Mouse (Mus musculus): ENCODE measurements around the gene Plekhf1. TPM values are rescaled to one million over a fixed set of nuclear protein-coding genes. Genes with fewer than 3 reads are reported as not detected.

Gene Plekhf1
- total RNA-seq, 2 experiments from 2014 or later = 9.7 to 11.0 TPM

DNA sequence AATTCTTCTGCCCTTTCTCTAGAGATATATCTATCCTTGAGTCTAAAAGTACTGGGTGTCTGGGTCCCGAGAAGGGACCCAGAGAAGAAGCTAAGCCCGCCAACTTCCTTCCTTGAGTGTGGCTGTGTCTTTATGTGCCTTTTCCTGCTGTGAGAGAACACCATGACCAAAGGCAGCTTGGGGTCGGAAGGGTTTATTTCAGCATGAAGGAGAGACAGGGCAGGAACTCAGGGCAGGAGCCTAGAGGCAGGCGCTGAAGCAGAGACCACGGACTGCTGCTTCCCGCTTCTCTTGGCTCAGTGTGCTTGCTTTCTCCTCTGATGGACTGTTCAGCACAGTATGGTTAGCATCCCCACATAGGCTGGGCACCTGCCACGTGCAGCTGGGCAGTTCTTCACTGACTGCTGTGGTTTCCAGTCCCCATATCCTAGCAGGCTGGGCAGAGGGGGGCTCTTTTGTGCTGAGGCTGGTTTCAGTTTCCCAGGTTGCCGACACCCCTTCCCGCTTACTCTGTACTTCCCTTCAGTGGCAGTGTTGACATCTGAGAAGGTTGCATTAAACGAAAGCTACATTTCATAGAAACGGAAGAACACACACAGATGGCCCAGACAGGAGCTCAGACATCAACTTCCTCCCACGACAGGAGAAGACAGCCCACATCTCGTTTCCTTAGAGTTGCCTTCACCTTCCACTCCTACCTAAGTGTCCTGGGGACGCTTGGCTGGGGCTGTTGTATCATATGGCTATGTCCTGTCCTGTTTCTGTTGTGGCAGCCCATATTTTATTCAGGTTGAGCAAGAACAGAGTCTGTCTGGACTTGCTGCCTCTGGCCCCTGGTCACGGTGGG, 38.5 kb downstream of the Plekhf1 start:
- intact Hi-C loops (cut with DNase I) = no loop called here
- DNase-seq = no peak

DNA sequence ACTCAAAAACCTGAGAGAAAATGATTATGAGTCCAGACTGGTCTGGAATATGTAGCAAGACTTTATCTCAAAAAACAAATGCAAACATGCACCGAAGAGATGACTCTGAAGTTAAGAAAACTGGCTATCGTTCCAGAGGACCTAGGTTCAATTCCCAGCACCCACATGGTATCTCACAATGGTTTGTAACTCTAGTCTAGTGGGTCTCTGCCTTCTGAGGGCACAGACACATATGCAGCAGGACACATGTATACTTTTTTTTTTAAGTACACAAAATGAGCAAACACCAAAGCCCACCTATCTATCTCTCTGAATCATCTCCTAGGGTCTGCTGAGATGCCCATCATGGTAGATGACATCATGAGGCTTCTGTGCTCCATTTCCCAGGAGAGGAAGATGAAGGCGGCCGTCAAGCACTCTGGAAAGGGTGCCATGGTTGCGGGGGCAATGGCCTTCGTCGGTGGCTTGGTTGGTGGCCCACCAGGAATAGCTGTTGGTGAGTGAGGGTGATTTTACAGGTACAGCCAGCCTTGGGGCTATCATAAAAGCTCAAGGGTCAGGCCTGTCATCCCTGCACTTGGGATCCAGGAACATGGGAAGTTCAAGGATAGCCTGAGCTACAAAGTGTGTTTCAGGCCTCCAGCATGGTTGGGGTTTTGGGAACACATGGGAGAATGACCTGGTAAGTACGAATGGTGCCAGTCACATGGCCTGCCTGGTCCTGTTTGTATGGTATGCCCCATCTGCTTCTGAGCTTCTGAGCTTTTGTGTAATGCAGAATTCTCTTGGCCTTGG, 39.3 kb downstream of the Plekhf1 start:
- intact Hi-C loops (cut with DNase I) = no loop called here
- no peak for DNase-seq

DNA sequence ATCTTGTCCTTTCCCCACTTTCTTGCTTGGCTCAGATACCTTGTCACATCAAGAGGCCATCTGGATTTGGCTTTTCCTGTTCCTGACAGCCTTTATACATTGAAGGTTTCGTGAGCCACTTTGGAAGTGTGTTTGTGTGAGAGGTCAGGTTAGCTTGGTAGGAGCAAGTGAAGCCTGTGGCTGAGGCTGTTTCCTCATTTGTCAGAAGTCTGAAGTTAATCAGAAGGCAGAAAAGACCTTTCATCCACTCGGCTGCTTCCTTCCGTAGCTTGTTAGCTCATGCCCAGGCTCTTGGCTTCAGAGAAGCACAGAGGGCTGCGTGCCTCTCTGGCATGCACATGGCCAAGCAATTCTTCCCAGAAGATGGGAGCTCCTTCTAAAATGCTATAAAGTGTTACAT, 40.0 kb downstream of the Plekhf1 start:
- intact Hi-C loops (cut with DNase I) = no loop called here
- no peak for DNase-seq

DNA sequence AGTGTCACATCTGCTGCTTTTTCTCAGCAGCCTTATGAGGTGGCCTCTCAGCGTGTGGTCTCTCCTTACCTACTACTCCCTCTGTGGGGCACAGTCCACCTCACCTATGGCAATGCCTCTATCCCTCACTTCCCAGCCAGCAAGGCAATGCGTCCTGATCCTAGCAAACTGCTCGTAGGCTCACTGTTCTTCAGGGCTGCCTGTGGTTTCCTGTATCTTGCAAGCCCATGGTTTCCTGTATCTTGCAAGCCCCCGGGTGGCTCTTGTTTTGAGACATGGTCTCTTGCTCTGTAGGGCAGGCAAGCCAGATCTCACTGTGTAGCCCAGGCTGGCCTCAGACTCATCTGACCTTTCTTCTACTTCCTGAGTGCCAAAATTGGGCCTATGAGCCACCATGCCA, 41.0 kb downstream of the Plekhf1 start:
- no peak for DNase-seq
- intact Hi-C loops (cut with DNase I) = no loop called here

DNA sequence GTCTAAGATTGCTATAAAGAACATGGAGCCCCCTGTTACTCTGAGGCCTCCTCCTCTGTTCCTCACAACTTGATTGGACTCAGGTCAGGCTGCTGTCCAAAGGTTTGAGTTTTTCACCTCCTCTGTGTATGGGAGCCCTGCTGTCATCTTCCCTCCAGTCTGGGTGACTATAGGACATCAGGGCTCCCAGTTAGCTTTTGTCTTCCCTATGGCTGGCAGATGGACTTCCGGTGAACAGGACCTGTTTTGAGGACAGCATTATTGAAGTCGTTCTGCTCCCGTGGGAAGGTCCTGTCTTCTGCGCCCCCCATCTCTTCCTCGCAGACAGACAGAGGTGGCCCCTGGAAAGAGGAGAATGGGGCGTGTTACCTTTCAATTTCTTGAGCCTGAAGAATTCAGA, 43.0 kb downstream of the Plekhf1 start:
- intact Hi-C loops (cut with DNase I) = no loop called here
- DNase-seq = no peak

DNA sequence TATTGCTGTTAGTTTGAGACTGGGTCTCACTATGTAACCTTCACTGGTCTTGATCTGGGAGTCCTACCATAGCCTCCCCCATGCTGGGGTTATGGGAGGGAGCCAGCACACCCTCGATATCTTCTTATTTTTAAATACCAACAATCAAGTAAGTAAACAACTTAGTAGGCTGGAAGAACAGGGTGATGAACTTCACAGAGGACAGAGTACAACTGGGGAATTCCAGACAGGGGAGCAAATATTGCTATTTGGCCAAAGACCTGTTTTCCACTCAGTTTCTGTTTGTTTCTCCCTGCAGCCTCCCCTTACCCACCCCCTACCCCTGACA, 43.4 kb downstream of the Plekhf1 start:
- DNase-seq = no peak
- intact Hi-C loops (cut with DNase I) = no loop called here

DNA sequence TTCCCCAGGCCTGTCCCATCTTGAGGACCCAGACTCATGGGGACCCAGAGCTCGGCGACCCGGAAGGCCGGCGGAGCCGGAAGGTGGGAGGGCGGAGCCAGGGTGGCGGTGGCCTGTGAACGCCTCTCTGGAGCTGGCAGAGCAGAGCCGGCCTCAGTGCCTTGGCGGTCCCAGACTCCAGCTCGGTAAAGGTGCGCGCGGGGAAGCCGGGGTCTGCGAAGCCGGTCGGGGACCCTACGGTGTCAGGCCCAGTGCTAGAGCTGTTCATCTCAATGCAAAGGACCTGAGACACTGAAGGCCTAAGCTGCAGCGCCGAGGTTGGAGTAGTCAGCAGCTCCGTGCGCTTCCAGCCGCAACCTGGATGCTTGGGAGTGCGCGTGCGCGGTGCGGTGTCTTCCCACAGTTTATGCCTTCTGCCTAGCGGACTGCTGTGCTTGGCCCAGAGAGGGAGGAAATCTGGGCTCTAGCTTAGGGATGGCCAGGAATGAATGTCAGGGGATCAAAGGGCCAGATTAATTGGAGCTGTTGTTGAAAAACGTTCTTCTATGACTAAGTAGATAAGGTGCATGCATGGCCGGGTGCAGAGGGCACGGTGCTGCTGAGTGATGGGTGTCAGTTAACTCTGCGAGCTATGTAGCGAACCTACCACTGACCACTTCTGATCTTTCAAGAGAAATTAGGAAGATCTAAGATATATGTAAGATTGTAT, 44.0 kb downstream of the Plekhf1 start:
- peak; percentile 87 to 90 for DNase-seq
- intact Hi-C loops (cut with DNase I) = loop anchor here (1.0 kb wide), 1 partner anchor 16 kb away; no protein-coding TSS in a partner anchor

DNA sequence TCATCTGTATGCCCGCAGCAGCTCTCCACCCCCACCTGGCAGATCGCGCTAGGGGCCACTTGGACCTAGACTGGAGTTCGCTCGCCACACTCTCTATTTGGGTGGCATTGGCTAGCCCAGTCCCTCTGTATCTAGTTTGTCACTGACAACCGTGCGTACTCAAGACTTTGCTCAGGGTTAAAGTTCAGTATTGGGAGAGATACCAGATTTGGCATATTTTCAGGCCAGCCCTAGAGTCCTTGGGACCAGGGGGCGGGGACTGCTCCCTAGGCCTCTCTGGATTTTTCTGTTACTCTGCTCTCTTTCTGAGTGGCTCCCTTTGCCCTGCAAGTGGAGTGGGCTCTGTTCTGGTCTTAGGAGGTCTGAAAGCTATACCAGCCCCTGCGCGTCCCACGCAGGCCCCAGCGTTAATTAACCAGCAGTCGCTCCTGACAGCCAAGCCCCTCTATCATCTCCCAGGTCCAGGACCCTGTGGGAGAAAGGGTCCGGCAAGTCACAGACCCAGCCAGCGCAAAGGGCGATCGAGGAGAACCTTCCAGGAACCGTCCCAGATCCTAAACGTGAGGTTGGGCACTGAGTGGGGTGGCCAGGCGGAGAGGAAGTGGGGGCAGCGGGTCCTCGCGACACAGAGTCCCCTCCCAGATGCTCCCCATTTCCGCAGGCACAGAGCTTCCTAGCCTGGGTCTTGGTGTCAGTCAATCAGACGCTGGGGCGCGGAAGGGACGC, 44.7 kb downstream of the Plekhf1 start, which contains the start of gene 1600014C10Rik:
1600014C10Rik (plus strand) TSS at position 256 of the 726 bp plus-strand sequence.
- intact Hi-C loops (cut with DNase I) = loop anchor here (1.0 kb wide), 2 partner anchors 17 to 84 kb away; no protein-coding TSS in a partner anchor
- peak in 1 of 2 experiments; percentile 57 for DNase-seq

DNA sequence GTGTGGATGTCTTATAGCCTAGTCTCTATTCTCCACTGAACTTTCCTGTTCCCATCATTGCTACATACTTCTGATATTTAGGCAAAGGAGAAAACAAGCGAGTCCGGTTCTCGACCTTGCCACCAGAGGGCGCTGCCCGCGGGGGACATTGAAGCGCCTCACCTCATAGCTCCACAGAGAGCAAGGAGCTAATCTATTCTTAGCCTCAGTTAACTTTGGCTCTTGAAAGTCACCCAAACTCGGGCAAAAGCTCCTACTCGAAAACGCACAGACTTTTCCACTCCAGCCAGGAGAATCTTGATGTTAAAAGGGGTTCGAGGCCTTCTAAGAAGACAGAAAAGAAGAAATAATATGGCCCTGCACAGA, 45.2 kb downstream of the Plekhf1 start:
- intact Hi-C loops (cut with DNase I) = loop anchor here (1.0 kb wide), 1 partner anchor 85 kb away; no protein-coding TSS in a partner anchor

DNA sequence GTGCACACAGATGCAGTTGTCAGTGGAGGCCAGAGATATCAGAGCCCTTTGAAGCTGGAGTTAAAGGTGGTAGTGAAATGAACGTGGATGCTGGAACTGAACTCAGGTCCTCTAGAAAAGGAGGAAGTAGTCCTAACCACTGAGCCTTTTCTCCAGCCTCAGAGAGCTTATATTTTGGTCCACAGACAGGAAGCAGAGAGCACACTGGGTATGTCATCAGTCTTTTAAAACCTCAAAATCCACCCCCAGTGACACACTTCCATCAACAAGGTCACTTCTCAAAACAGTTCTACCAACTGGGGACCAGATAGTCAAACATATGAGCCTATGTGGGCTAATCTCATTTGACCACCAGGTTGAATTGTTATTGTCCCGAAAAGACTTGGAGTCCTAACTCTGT, 46.5 kb downstream of the Plekhf1 start:
- no peak for DNase-seq
- intact Hi-C loops (cut with DNase I) = no loop called here

More for the DNA sequence above, 45.2 kb downstream of the Plekhf1 start:
- peak; percentile 90 to 93 for DNase-seq

DNA sequence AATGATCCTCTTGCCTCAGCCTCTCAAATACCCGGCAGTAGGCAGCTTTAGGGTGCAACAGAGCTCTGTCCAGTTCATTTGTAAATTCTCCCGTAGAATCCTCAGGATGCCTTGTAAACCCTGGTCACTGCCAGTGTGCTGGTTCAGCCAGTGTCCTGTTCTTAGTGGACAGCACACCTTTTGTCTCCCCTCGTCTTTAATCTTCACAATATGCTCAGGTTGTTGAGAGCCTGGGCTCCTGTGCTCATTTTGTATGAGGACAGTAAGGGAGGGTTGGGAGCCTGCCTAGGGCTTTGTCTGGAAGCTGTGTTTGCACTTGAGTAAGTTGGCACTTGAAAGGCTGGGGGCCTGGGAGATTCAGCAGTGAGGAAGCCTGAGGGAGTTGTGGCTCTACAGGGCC, 47.9 kb downstream of the Plekhf1 start:
- intact Hi-C loops (cut with DNase I) = no loop called here
- no peak for DNase-seq

DNA sequence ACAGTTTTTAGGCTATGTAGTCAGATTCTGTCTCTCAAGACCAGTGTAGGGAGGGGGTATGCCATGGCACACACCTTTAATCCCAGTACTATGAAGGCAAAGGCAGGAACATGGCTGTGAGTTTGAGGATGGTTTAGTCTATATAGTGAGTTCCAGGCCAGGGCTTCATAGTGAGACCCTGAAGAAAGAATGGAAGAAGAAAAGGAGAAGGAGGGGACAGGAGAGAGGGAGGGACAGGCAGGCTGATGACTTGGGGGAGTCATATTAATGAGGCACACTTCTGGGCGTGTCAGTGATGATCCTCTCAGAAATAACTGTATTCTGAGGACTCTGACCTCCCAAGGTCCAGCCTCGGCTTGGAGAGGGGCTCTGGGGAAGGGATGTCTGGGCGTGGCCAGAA, 51.8 kb downstream of the Plekhf1 start:
- intact Hi-C loops (cut with DNase I) = no loop called here
- no peak for DNase-seq

DNA sequence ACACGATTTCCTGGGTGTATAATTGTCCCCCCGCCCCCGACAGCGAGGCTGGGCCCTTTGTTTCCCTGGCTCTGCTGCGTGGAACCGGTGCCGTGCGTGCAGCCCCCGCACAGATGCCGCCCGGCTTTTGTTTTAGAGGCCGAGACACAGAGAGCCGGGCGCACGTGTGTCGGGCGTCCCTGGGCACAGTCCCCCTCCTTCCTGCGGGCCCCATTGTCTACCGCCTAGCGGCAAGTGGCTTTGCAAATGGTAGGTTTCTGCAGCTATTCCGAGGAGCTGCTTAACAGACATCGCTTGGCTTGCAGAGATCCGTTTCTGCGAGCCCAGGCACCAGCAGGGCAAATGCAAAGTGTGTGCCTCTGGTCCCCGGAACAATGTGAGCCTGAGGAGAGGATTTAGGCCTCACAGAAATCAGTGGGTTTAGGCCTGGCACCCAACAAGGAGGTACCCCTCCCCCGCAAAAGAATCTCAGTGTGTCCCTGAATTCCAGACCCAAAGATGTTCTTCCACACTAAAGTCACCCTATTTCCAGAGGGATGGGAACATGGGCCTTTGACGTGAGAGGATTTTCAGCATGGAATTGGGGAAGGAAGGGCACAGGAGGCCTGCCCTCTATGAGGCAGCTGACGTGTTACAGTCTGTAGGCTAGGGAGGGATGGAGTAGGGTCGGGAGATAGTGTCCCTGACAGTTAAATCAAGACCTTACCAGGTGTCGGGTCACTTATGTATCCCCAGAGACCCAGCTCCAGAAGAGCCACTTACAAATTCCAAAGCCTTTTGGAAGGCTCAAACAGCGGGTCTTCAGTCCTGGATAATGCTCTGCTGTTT, 53.3 kb downstream of the Plekhf1 start:
- DNase-seq = peak in 1 of 2 experiments; percentile 37
- intact Hi-C loops (cut with DNase I) = no loop called here

DNA sequence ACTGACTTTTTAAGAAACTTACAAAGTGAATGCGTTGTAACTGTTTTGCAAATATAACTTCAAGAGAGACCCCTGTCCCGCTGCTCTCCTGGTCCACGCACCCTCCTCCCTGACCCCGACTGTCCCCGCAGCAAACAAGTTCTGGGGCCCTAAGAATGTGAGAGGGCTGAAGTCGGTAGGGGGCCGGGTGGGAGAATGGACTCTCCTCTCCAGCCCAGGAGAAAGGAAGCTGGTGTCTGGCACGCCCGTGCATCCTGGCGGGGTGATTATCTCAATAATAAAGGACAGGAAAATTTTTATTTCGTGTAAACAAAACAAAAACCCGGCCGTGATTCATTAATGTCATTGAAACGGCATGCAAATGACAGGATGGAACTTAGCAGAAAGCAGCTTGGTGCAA, 53.9 kb downstream of the Plekhf1 start:
- intact Hi-C loops (cut with DNase I) = no loop called here
- DNase-seq = no peak

DNA sequence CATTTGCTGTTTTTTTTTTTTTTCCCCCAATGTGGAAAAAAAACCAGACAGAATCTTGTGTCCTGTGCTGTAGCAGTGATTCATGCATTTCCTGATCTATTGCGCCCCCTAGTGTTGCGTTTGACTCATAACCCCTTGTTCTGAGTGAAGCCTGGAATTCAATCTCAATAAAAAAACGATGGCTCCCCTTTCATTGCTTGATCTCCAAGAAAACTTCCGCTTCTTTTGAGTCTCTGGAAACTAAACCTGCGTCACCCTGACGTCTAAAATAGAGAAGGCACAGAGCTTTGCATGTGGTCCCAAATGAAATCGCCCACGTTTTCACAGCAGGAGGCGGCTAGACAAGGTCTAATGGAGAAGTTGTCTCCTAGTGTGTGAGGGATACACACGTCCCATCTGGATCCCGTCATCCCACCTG, 60.1 kb downstream of the Plekhf1 start:
- intact Hi-C loops (cut with DNase I) = no loop called here
- peak; percentile 53 to 72 for DNase-seq

Other genes starting within 250 kb of the Plekhf1 start
- gene Uri1, start 204.5 kb downstream of the Plekhf1 start, total RNA-seq (2021) = 10 to 100 TPM; 32.0 to 36.6 TPM
- 1 to 10 TPM; 3.5 to 4.3 TPM for gene Ccne1, start 120.5 kb downstream of the Plekhf1 start, total RNA-seq (2021)
- 10 to 100 TPM; 21.5 to 25.1 TPM for gene 1600014C10Rik, start 44.8 kb downstream of the Plekhf1 start, total RNA-seq (2021)
- 10 to 100 TPM; 19.0 to 24.0 TPM for gene Pop4, start 43.4 kb upstream of the Plekhf1 start, total RNA-seq (2021)

Measured in heart, postnatal 10 days (tissue).